Mouse (Mus musculus) heart, embryonic 10.5 days (tissue): ENCODE measurements around the gene Cdh24. TPM values are rescaled to one million over a fixed set of nuclear protein-coding genes. Genes with fewer than 3 reads are reported as not detected.
A peak's percentile ranks its signal among the peaks of the same experiment; 100 is the strongest.
"Not testable (repeated sequence)": the region's sequence is repeated elsewhere in the genome, so short reads cannot be mapped to it uniquely, and the experiment has no call there.

Source experiments
- DNase-seq: peaks from one replicate; pipeline ENCODE4 v3.0.0-alpha.2; 2017; ENCODE audit warnings: low spot score
- H3K27ac ChIP-seq: fragments of 300-500 bp; sonication (generic); 2 replicates; pipeline ENCODE4 v1.5.1; 2016; ENCODE audit warnings: mild to moderate bottlenecking
- H3K27me3 ChIP-seq: fragments of 300-500 bp; sonication (generic); 2 replicates; pipeline ENCODE4 v1.6.1; 2016; ENCODE audit warnings: mild to moderate bottlenecking; ENCODE audit not compliant: poor library complexity, insufficient read depth, severe bottlenecking
- H3K36me3 ChIP-seq: fragments of 300-500 bp; sonication (generic); 2 replicates; pipeline ENCODE4 v1.6.1; 2016; ENCODE audit warnings: mild to moderate bottlenecking, moderate library complexity
- H3K4me1 ChIP-seq: fragments of 300-500 bp; sonication (generic); 2 replicates; pipeline ENCODE4 v1.6.1; 2016; ENCODE audit warnings: mild to moderate bottlenecking
- H3K4me3 ChIP-seq: fragments of 300-500 bp; sonication (generic); 2 replicates; pipeline ENCODE4 v1.5.1; 2016; ENCODE audit warnings: mild to moderate bottlenecking, moderate library complexity
- H3K9me3 ChIP-seq: fragments of 300-500 bp; sonication (generic); 2 replicates; pipeline ENCODE4 v1.6.1; 2016; ENCODE audit warnings: mild to moderate bottlenecking, moderate library complexity
- WGBS: fragments of 180-500 bp; shearing (Covaris S2); methylation state at CpG from one replicate; pipeline ENCODE4 v1.1.7; 2016; 5-methylcytosine and 5-hydroxymethylcytosine counted together
- polyA plus RNA-seq: library from polyadenylated mRNA; unstranded; fragments of >200 nt; fragmentation: Nextera tagmentation; extraction: Ambion mirVana; gene quantifications from 2 replicates; pipeline ENCODE4 v1.2.1, GENCODE M21; 2016

Gene Cdh24
- polyA plus RNA-seq, 1 experiment from 2014 or later = 4.4 TPM

GRCm38 (mm10) chr14:54617152-54617896 is 23.8 kb downstream of the Cdh24 start:
- no peaks in the 10 kb centered on the region for H3K9me3 ChIP-seq
- peak overlapping the region; percentile 92 for H3K4me3 ChIP-seq
- H3K4me1 ChIP-seq = peaks cover 11% of the 10 kb centered on the region; the same call in 1 of the 2 replicates
- WGBS = 2% methylated on average over 38 of the region's 38 CpGs
- peak overlapping the region; percentile 95 for H3K27ac ChIP-seq
- DNase-seq = no peak
- H3K27me3 ChIP-seq = no peaks in the 10 kb centered on the region
- H3K36me3 ChIP-seq = peaks cover 38% of the 10 kb centered on the region

DNA sequence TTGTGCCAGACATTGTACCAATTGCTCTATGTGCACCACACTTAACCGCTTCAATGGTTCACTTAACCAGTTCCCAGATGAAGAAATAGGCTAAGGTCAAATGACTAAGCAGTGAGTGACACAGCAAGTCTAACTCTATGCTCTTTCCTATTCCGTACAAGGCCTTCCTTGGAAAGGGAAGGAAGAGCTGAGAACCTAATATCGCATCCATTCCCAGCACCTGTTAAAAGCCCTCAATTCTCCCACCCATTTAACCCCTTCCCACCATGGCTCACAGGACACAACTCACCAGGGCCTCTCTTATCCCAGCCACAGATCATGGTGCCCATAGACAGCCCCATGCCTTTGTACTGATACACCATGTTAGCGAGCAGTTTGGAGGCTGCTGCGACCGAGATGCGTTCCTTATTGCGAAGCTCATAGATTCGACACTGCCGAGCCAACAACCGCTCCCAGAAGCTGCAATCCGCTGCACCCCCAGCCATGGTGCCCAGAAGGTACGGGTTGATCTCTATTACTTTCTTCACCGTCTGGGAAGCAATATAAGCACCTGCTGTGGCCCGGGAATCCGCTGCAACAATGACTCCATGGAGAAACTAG is 24.8 kb downstream of the Cdh24 start:
- no peaks in the 10 kb centered on the region for H3K9me3 ChIP-seq
- H3K27me3 ChIP-seq = no peaks in the 10 kb centered on the region
- WGBS = 91% methylated on average over 16 of the region's 16 CpGs
- H3K27ac ChIP-seq = no peak overlapping the region
- H3K4me3 ChIP-seq = no peak overlapping the region
- DNase-seq = no peak
- H3K4me1 ChIP-seq = peaks cover 11% of the 10 kb centered on the region; the same call in 1 of the 2 replicates
- peaks cover 44% of the 10 kb centered on the region for H3K36me3 ChIP-seq

GRCm38 (mm10) chr14:54614130-54614529 is 27.0 kb downstream of the Cdh24 start:
- Histone ChIP-seq H3K36me3 (peaks cover 48% of the 10 kb centered on the region), H3K4me1 (peaks cover 11% of the 10 kb centered on the region; the same call in 1 of the 2 replicates)
- 92% methylated on average over 15 of the region's 16 CpGs for WGBS
- not testable (repeated sequence) for H3K4me3 ChIP-seq, H3K9me3 ChIP-seq, H3K27me3 ChIP-seq, H3K27ac ChIP-seq, DNase-seq

GRCm38 (mm10) chr14:54610648-54611047 is 30.5 kb downstream of the Cdh24 start:
- Histone ChIP-seq H3K4me1 (peaks cover 6% of the 10 kb centered on the region), H3K27me3 (no peaks in the 10 kb centered on the region), H3K4me3 (no peak overlapping the region), H3K36me3 (peaks cover 39% of the 10 kb centered on the region), H3K27ac (no peak overlapping the region), H3K9me3 (no peaks in the 10 kb centered on the region)
- WGBS = 75% methylated on average over 6 of the region's 6 CpGs
- DNase-seq = no peak

DNA sequence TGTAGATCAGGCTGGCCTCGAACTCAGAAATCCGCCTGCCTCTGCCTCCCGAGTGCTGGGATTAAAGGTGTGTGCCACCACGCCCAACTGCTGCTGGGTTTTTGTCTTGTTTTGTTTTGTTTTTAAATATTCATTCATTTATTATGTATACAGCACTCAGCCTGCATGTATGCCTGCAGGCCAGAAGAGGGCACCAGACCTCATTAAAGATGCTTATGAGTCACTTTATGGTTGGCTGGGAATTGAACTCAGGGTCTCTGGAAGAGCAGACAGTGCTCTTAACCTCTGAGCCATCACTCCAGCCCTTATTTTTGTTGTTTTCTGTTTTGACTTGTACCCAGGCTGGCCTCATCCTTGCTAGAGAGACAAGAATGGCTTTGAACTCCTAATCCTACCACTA is 31.2 kb downstream of the Cdh24 start:
- H3K36me3 ChIP-seq = peaks cover 32% of the 10 kb centered on the region
- H3K9me3 ChIP-seq = no peaks in the 10 kb centered on the region
- no peaks in the 10 kb centered on the region for H3K27me3 ChIP-seq
- H3K4me3 ChIP-seq = no peak overlapping the region
- peaks cover 9% of the 10 kb centered on the region for H3K4me1 ChIP-seq
- DNase-seq = no peak
- H3K27ac ChIP-seq = no peak overlapping the region
- 71% methylated on average over 4 of the region's 4 CpGs for whole genome bisulfite sequencing

DNA sequence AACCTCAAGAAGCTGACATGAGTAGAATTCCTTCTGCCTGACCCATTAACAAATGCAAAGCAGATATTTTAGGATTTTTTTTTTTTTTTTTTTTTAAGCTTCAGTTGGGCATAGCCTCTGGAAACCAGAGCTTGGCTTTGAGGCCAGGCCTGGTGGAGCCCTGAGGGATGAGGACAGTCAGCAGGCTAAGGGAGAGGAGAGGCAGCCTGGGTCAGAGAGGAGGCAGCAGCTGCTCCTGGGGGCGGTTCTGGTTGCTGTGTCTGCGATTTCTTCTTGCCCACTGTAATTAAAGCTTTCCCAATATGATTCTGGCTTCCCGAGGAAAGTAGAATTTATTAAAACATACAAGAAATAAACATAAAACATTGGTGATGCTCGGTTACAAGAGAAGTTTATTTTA is 31.9 kb downstream of the Cdh24 start:
- Histone ChIP-seq H3K27ac (no peak overlapping the region), H3K27me3 (no peaks in the 10 kb centered on the region), H3K4me1 (peaks cover 9% of the 10 kb centered on the region), H3K4me3 (no peak overlapping the region), H3K9me3 (no peaks in the 10 kb centered on the region), H3K36me3 (peaks cover 25% of the 10 kb centered on the region)
- DNase-seq = no peak
- 82% methylated on average over 4 of the region's 4 CpGs for WGBS

DNA sequence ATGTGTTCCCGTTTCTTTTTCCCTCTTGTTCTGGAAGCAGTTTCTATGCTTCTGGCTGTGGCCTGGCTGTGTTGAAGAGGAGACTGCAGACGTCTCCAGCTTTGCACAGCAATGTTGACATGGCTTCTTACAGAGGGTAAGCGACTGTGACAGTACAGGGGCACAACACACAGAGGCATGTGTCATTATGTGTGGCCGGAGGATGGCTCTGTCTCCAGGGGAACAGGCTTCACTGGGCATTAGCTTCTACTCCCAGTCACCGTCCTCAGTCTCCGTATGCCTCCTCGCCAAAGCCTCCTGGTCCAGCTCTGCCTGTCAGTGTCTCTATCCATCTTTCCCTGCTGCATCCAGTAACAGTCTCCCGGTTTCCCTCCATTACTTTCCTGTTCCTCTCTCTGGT is 33.9 kb downstream of the Cdh24 start:
- no peak overlapping the region for H3K27ac ChIP-seq
- no peaks in the 10 kb centered on the region for H3K27me3 ChIP-seq
- no peak overlapping the region for H3K4me3 ChIP-seq
- peaks cover 10% of the 10 kb centered on the region for H3K36me3 ChIP-seq
- H3K4me1 ChIP-seq = peaks cover 18% of the 10 kb centered on the region
- WGBS = 62% methylated on average over 8 of the region's 8 CpGs
- DNase-seq = no peak
- H3K9me3 ChIP-seq = no peaks in the 10 kb centered on the region

DNA sequence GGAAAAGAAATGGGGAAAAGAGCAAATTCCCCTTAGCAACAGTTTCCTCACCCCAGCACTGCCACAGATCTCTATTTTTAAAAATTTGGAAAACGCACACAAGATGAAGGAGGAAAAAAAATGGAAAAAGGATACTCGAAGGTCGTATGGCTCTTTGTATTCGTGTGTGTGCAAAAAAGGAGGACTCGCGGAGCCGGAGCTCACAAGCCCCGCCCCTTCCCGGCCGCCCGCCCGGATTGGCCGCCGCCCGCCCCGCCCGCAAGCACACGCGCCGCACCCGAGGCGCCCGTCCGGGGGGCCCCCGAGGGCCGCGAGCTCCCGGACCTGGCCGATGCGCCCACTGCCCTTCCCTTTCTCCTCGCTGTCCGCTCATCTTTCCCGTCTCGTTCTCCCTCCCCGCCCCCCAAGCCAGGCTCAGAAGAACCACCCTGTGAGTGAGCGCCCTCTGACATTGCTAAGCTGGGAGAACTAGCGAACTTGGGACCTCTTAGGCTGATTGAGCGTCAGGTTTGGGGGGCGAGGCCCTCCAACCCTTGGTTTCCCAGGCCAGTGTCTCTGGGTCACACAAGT is 35.3 kb downstream of the Cdh24 start, which contains the start of gene 4931414P19Rik:
Gene 4931414P19Rik, minus strand, starts transcription at position 242 of the 570 bp plus-strand sequence.
- peak; percentile 88 for DNase-seq
- WGBS = 2% methylated on average over 36 of the region's 39 CpGs
- peak within 1 kb of the TSS; percentile 98 for H3K27ac ChIP-seq

DNA sequence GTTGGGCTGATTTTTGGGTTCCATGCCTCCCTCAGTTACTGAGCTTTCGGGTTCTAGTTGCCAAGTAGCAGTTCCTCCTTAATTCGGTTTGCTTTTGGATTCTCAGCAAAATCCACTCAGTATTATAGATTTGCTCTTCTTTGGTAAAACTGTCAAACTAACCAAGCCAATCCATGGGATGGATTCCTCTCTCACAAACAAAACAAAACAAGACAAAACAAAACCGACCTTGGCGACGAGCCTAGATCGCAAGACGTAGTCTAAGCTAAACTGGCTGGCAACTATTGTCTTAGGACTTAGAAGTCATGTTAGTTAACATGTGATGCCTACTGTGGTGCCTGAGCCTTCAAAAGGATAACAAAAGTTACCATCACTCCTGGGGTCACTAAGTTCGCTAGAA is 37.5 kb downstream of the Cdh24 start:
- Histone ChIP-seq H3K9me3 (no peaks in the 10 kb centered on the region), H3K36me3 (peaks cover 4% of the 10 kb centered on the region; the same call in 1 of the 2 replicates), H3K27ac (peak overlapping the region; percentile 98), H3K4me3 (peak overlapping the region; percentile 76), H3K27me3 (no peaks in the 10 kb centered on the region), H3K4me1 (peaks cover 21% of the 10 kb centered on the region)
- no peak for DNase-seq
- WGBS = 81% methylated on average over 8 of the region's 8 CpGs

More for the DNA sequence above, 35.3 kb downstream of the Cdh24 start, which contains the start of gene 4931414P19Rik:
- H3K36me3 ChIP-seq = peaks cover 4% of the 10 kb centered on the region; the same call in 1 of the 2 replicates
- peak within 1 kb of the TSS; percentile 65 for H3K4me3 ChIP-seq
- H3K9me3 ChIP-seq = no peaks in the 10 kb centered on the region
- H3K27me3 ChIP-seq = no peaks in the 10 kb centered on the region
- peaks cover 21% of the 10 kb centered on the region for H3K4me1 ChIP-seq

DNA sequence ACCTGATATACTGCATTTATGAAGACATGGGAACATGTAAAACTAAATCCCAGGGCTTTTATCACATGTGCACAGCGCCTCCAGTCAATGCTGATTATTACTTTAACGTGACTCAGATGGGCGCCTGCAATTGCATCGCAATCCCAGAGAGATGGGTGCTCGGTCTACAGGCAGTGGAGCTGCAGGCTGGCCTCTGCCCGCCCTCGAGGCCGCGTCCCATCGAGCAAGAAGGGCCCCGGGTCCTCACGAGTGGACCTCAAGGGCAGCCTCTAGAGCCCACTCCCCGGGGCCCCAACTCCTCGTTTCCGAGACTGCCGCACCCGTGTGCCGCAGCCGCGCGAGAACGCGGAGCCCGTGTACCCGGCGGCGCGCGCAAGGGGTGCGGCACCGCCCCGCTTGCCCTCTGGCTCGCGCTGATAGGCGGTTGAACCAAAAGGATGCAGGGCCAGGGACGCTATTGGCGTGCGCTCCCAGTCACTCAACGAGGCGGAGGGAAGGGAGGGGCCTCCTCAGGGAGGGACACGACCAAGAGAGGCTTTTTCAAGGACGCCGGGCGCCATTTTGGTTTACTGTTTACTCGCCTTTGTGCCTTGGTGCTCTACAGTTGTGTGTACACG is 38.0 kb downstream of the Cdh24 start:
- Histone ChIP-seq H3K9me3 (no peaks in the 10 kb centered on the region), H3K27me3 (no peaks in the 10 kb centered on the region), H3K36me3 (peaks cover 4% of the 10 kb centered on the region; the same call in 1 of the 2 replicates), H3K27ac (peak overlapping the region; percentile 98), H3K4me3 (peak overlapping the region; percentile 76), H3K4me1 (peaks cover 21% of the 10 kb centered on the region)
- DNase-seq = peak; percentile 99
- under 1% methylated on average over 46 of the region's 46 CpGs for WGBS

GRCm38 (mm10) chr14:54602613-54603012 is 38.6 kb downstream of the Cdh24 start:
- peaks cover 5% of the 10 kb centered on the region; the same call in 1 of the 2 replicates for H3K36me3 ChIP-seq
- no peaks in the 10 kb centered on the region for H3K27me3 ChIP-seq
- H3K4me1 ChIP-seq = peaks cover 21% of the 10 kb centered on the region
- DNase-seq = no peak
- H3K4me3 ChIP-seq = peak overlapping the region; percentile 76
- H3K9me3 ChIP-seq = no peaks in the 10 kb centered on the region
- peak overlapping the region; percentile 98 for H3K27ac ChIP-seq
- WGBS = 48% methylated on average over 4 of the region's 4 CpGs

- no peak overlapping the region for H3K4me3 ChIP-seq
- DNase-seq = no peak
- H3K9me3 ChIP-seq = no peaks in the 10 kb centered on the region
- peaks cover 10% of the 10 kb centered on the region; the same call in 1 of the 2 replicates for H3K36me3 ChIP-seq
- peaks cover 21% of the 10 kb centered on the region for H3K4me1 ChIP-seq
- WGBS = 60% methylated on average over 2 of the region's 2 CpGs
- H3K27me3 ChIP-seq = no peaks in the 10 kb centered on the region
- no peak overlapping the region for H3K27ac ChIP-seq
Observed at GRCm38 (mm10) chr14:54601601-54602000, 39.6 kb downstream of the Cdh24 start.
